Mouse (Mus musculus): ENCODE measurements around the gene Rps11. TPM values are rescaled to one million over a fixed set of nuclear protein-coding genes. Genes with fewer than 3 reads are reported as not detected.
A peak's percentile ranks its signal among the peaks of the same experiment; 100 is the strongest.

Rps11 gene
- polyA plus RNA-seq, 1 experiment from 2014 or later = 1,305 TPM

GRCm38 (mm10) chr7:45133446-45134159, 9.4 kb upstream of the Rps11 start:
- Histone ChIP-seq H3K4me1 (ENCODE audit: control insufficient read depth, insufficient read depth, low read length) (peaks cover 14% of the 10 kb centered on the region), H3K9ac (ENCODE audit: low read depth, low read length) (no peak overlapping the region), H3K4me3 (ENCODE audit: low read depth, low read length) (no peak overlapping the region), H3K4me2 (no peak overlapping the region), H3K36me3 (ENCODE audit: control insufficient read depth, insufficient read depth, low read length) (no peaks in the 10 kb centered on the region), H3K27ac (ENCODE audit: low read depth, low read length) (no peak overlapping the region), H3K9me3 (replicated peaks; ENCODE audit: control insufficient read depth, low read length) (no peaks in the 10 kb centered on the region), H3K27me3 (ENCODE audit: control insufficient read depth, insufficient read depth, low read length) (peaks cover 4% of the 10 kb centered on the region; the same call in 1 of the 2 replicates)
- ATAC-seq (replicated peaks; ENCODE audit: insufficient number of reproducible peaks, low FRiP score, low TSS enrichment) = no peak
- 77% methylated on average over 8 of the region's 8 CpGs for WGBS (ENCODE audit: insufficient replicate concordance)

GRCm38 (mm10) chr7:45131850-45132249, 7.6 kb upstream of the Rps11 start:
- no peak overlapping the region for H3K27ac ChIP-seq (ENCODE audit: low read depth, low read length)
- no peak overlapping the region for H3K4me2 ChIP-seq
- H3K4me3 ChIP-seq (ENCODE audit: low read depth, low read length) = no peak overlapping the region
- 62% methylated on average over 11 of the region's 11 CpGs for WGBS (ENCODE audit: insufficient replicate concordance)
- peaks cover 5% of the 10 kb centered on the region for H3K36me3 ChIP-seq (ENCODE audit: control insufficient read depth, insufficient read depth, low read length)
- no peaks in the 10 kb centered on the region for H3K9me3 ChIP-seq (replicated peaks; ENCODE audit: control insufficient read depth, low read length)
- H3K4me1 ChIP-seq (ENCODE audit: control insufficient read depth, insufficient read depth, low read length) = peaks cover 14% of the 10 kb centered on the region
- H3K9ac ChIP-seq (ENCODE audit: low read depth, low read length) = 0 out of 2 replicates have a peak overlapping the region, but pooled peaks have one; percentile 10
- no peak for ATAC-seq (replicated peaks; ENCODE audit: insufficient number of reproducible peaks, low FRiP score, low TSS enrichment)
- H3K27me3 ChIP-seq (ENCODE audit: control insufficient read depth, insufficient read depth, low read length) = peaks cover 4% of the 10 kb centered on the region; the same call in 1 of the 2 replicates

- Histone ChIP-seq H3K9ac (ENCODE audit: low read depth, low read length) (peak overlapping the region; percentile 77), H3K4me2 (peak overlapping the region; percentile 83), H3K27me3 (ENCODE audit: control insufficient read depth, insufficient read depth, low read length) (no peaks in the 10 kb centered on the region), H3K4me3 (ENCODE audit: low read depth, low read length) (peak overlapping the region; percentile 93), H3K27ac (ENCODE audit: low read depth, low read length) (peak overlapping the region; percentile 85; the same call in 1 of the 2 replicates), H3K4me1 (ENCODE audit: control insufficient read depth, insufficient read depth, low read length) (peaks cover 22% of the 10 kb centered on the region), H3K9me3 (replicated peaks; ENCODE audit: control insufficient read depth, low read length) (no peaks in the 10 kb centered on the region), H3K36me3 (ENCODE audit: control insufficient read depth, insufficient read depth, low read length) (peaks cover 24% of the 10 kb centered on the region)
- ATAC-seq (replicated peaks; ENCODE audit: insufficient number of reproducible peaks, low FRiP score, low TSS enrichment) = no peak
- WGBS (ENCODE audit: insufficient replicate concordance) = 49% methylated on average over 15 of the region's 15 CpGs
Observed at GRCm38 (mm10) chr7:45129776-45130512, 5.7 kb upstream of the Rps11 start.

- Histone ChIP-seq H3K36me3 (ENCODE audit: control insufficient read depth, insufficient read depth, low read length) (peaks cover 24% of the 10 kb centered on the region), H3K9me3 (replicated peaks; ENCODE audit: control insufficient read depth, low read length) (no peaks in the 10 kb centered on the region), H3K4me3 (ENCODE audit: low read depth, low read length) (peak overlapping the region; percentile 93), H3K9ac (ENCODE audit: low read depth, low read length) (peak overlapping the region; percentile 77), H3K4me2 (peak overlapping the region; percentile 83), H3K27me3 (ENCODE audit: control insufficient read depth, insufficient read depth, low read length) (no peaks in the 10 kb centered on the region), H3K27ac (ENCODE audit: low read depth, low read length) (peak overlapping the region; percentile 85), H3K4me1 (ENCODE audit: control insufficient read depth, insufficient read depth, low read length) (peaks cover 25% of the 10 kb centered on the region)
- peak; percentile 15; the same call in 1 of the 2 replicates for ATAC-seq (replicated peaks; ENCODE audit: insufficient number of reproducible peaks, low FRiP score, low TSS enrichment)
- WGBS (ENCODE audit: insufficient replicate concordance) = 3% methylated on average over 17 of the region's 17 CpGs
Observed at GRCm38 (mm10) chr7:45129318-45129717, 5.1 kb upstream of the Rps11 start.

GRCm38 (mm10) chr7:45128624-45129246, 4.5 kb upstream of the Rps11 start, which contains the start of gene Rpl13a:
Gene Rpl13a (minus strand): TSS chr7:45128761.
- peaks cover 24% of the 10 kb centered on the region for H3K36me3 ChIP-seq (ENCODE audit: control insufficient read depth, insufficient read depth, low read length)
- ATAC-seq (replicated peaks; ENCODE audit: insufficient number of reproducible peaks, low FRiP score, low TSS enrichment) = peak; percentile 91
- WGBS (ENCODE audit: insufficient replicate concordance) = under 1% methylated on average over 48 of the region's 48 CpGs
- no peaks in the 10 kb centered on the region for H3K9me3 ChIP-seq (replicated peaks; ENCODE audit: control insufficient read depth, low read length)
- peak within 1 kb of the TSS; percentile 93 for H3K4me3 ChIP-seq (ENCODE audit: low read depth, low read length)
- H3K4me2 ChIP-seq = peak within 1 kb of the TSS; percentile 96
- peak within 1 kb of the TSS; percentile 100 for H3K9ac ChIP-seq (ENCODE audit: low read depth, low read length)
- peaks cover 25% of the 10 kb centered on the region for H3K4me1 ChIP-seq (ENCODE audit: control insufficient read depth, insufficient read depth, low read length)
- H3K27ac ChIP-seq (ENCODE audit: low read depth, low read length) = peak within 1 kb of the TSS; percentile 95
- no peaks in the 10 kb centered on the region for H3K27me3 ChIP-seq (ENCODE audit: control insufficient read depth, insufficient read depth, low read length)

GRCm38 (mm10) chr7:45127700-45128224, 3.5 kb upstream of the Rps11 start:
- no peak for ATAC-seq (replicated peaks; ENCODE audit: insufficient number of reproducible peaks, low FRiP score, low TSS enrichment)
- Histone ChIP-seq H3K36me3 (ENCODE audit: control insufficient read depth, insufficient read depth, low read length) (peaks cover 27% of the 10 kb centered on the region), H3K27me3 (ENCODE audit: control insufficient read depth, insufficient read depth, low read length) (no peaks in the 10 kb centered on the region), H3K9me3 (replicated peaks; ENCODE audit: control insufficient read depth, low read length) (no peaks in the 10 kb centered on the region), H3K27ac (ENCODE audit: low read depth, low read length) (peak overlapping the region; percentile 95), H3K4me2 (peak overlapping the region; percentile 96), H3K4me1 (ENCODE audit: control insufficient read depth, insufficient read depth, low read length) (peaks cover 30% of the 10 kb centered on the region), H3K9ac (ENCODE audit: low read depth, low read length) (peak overlapping the region; percentile 100), H3K4me3 (ENCODE audit: low read depth, low read length) (peak overlapping the region; percentile 93)
- under 1% methylated on average over 6 of the region's 6 CpGs for WGBS (ENCODE audit: insufficient replicate concordance)

- H3K4me2 ChIP-seq = peak overlapping the region; percentile 96
- no peaks in the 10 kb centered on the region for H3K9me3 ChIP-seq (replicated peaks; ENCODE audit: control insufficient read depth, low read length)
- peak overlapping the region; percentile 95 for H3K27ac ChIP-seq (ENCODE audit: low read depth, low read length)
- no peaks in the 10 kb centered on the region for H3K27me3 ChIP-seq (ENCODE audit: control insufficient read depth, insufficient read depth, low read length)
- 31% methylated on average over 21 of the region's 21 CpGs for WGBS (ENCODE audit: insufficient replicate concordance)
- no peak for ATAC-seq (replicated peaks; ENCODE audit: insufficient number of reproducible peaks, low FRiP score, low TSS enrichment)
- H3K36me3 ChIP-seq (ENCODE audit: control insufficient read depth, insufficient read depth, low read length) = peaks cover 32% of the 10 kb centered on the region
- H3K4me1 ChIP-seq (ENCODE audit: control insufficient read depth, insufficient read depth, low read length) = peaks cover 35% of the 10 kb centered on the region
- peak overlapping the region; percentile 93 for H3K4me3 ChIP-seq (ENCODE audit: low read depth, low read length)
- H3K9ac ChIP-seq (ENCODE audit: low read depth, low read length) = peak overlapping the region; percentile 100
Observed at GRCm38 (mm10) chr7:45126844-45127699, 2.8 kb upstream of the Rps11 start.

Data from heart, embryonic 11.5 days (tissue).